Mouse (Mus musculus) subcutaneous adipose tissue, adult 2 months (tissue): Measurements from ENCODE around the gene C130073F10Rik. TPM values are rescaled to one million over a fixed set of nuclear protein-coding genes. Genes with fewer than 3 reads are reported as not detected.

ENCODE experiments used
- polyA plus RNA-seq: library from polyadenylated mRNA; depleted of rRNA; stranded (reverse); fragments of >200 nt; gene quantifications from 2 replicates; pipeline ENCODE4 v1.2.3, GENCODE M21; 2012; ENCODE audit warnings: low replicate concordance; rRNA removed

C130073F10Rik gene
- polyA plus RNA-seq: not detected in 2 replicates

GRCm38 (mm10) chr4:101893656-101894420, at the start of gene C130073F10Rik:
Gene C130073F10Rik (minus strand): TSS chr4:101893789.

GRCm38 (mm10) chr4:101940107-101940506, 46.5 kb upstream of the C130073F10Rik start, which contains the start of gene Gm12794:
Gene Gm12794 (plus strand): TSS chr4:101940407.

GRCm38 (mm10) chr4:101908821-101909220, 15.2 kb upstream of the C130073F10Rik start, which contains the start of gene Gm12800:
Gene Gm12800 (plus strand): TSS chr4:101909121.

DNA sequence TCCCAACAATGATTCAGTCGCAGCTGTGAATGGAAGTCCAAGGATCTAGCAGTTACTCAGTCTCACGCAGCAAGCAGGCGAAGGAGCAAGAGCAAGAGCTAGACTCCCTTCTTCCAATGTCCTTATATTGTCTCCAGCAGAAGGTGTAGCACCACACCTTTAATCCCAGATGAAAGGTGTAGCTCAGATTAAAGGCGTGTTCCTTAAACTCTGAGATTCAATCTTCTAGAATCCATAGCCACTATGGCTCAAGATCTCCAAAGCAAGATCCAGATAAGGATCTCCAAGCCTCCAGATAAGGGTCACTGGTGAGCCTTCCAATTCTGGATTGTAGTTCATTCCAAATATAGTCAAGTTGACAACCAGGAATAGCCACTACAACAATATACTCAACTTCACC, 49.7 kb downstream of the C130073F10Rik start, which contains the start of gene B020004J07Rik:
B020004J07Rik (minus strand) TSS at position 101 of the 400 bp plus-strand sequence.

Other genes starting within 250 kb of the C130073F10Rik start
- 72.3 and 91.3 TPM in 2 replicates for gene Leprot, start 246.1 kb downstream of the C130073F10Rik start, polyA plus RNA-seq
- gene Lepr, start 176.4 kb downstream of the C130073F10Rik start, polyA plus RNA-seq: 2.1 and 9.7 TPM in 2 replicates
- not detected in 2 replicates for gene B020004J07Rik, start 49.8 kb downstream of the C130073F10Rik start, polyA plus RNA-seq
- gene Gm12800, start 15.3 kb upstream of the C130073F10Rik start, polyA plus RNA-seq: not detected in 2 replicates
- not detected in 2 replicates for gene Gm12794, start 46.6 kb upstream of the C130073F10Rik start, polyA plus RNA-seq
- gene Gm12790, start 87.3 kb upstream of the C130073F10Rik start, polyA plus RNA-seq: not detected in 2 replicates
- not detected in 2 replicates for gene Gm12789, start 92.8 kb upstream of the C130073F10Rik start, polyA plus RNA-seq
- 5.5 and 13.8 TPM in 2 replicates for gene Pde4b, start 193.8 kb upstream of the C130073F10Rik start, polyA plus RNA-seq